ENCODE assay signal across 14 mouse cellular contexts in the genomic region with DNA sequence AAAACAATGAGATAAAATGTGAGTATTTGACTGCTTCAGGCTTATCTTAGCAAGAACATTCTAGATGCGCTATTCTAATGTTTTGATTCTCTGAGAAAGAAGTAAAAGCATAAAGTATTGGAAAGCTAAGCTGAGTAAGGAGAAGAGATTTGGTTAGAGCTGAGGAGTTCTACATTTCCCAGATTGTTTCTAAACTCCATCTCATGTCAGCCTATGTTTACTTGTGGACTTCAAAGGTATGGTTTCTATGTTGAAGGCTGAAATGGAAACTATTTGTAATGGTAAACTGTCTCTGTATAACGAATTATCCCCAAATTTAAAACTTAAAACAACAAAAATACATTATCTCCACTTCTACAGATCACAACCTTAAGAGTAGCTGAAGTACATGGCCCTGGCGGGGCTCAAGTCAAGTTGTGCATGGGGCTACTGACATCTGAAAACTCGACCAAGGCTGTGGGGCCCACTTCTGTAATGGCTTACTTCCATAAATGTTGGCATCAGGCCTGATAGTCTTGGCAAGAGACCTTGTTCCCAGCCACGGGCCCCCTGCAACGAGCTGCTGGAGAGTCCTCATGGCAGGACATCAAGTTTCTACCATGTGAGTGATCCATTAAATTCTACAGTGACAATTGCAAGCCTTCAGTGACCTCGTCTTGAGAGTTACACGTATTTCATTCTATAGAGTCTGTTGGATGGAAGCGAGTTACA.
DNase-seq lines count a peak whose midpoint lies in the region; ATAC-seq and TF ChIP-seq lines count a peak whose summit lies in the region.
"Had no signal": no experiment of that assay in that cellular context is flagged by ENCODE, and none has a peak within 500 bp of the region (broad histone marks: within the 10 kb centered on the region; RNA-seq: fewer than 3 reads in every experiment).

No protein-coding gene starts in this region.

- no peaks in the 10 kb centered on the region for H3K9me3 ChIP-seq in hindbrain, postnatal 0 days (ENCODE audit: low read length)
- no peaks in the 10 kb centered on the region for H3K9me3 ChIP-seq in hindbrain, embryonic 12.5 days (replicated peaks)
- H3K9me3 ChIP-seq: embryonic facial prominence, embryonic 12.5 days; liver, embryonic 12.5 days; midbrain, embryonic 10.5 days; neural tube, embryonic 12.5 days had no signal

- no peaks in the 10 kb centered on the region for H3K36me3 ChIP-seq in hindbrain, postnatal 0 days (ENCODE audit: insufficient read depth, low read length)
- no peaks in the 10 kb centered on the region for H3K36me3 ChIP-seq in hindbrain, embryonic 12.5 days
- H3K36me3 ChIP-seq: embryonic facial prominence, embryonic 12.5 days; liver, embryonic 12.5 days; midbrain, embryonic 10.5 days; neural tube, embryonic 12.5 days had no signal

- no peaks in the 10 kb centered on the region; the same call in 1 of the 2 replicates for H3K4me1 ChIP-seq in hindbrain, postnatal 0 days (ENCODE audit: insufficient read depth, low read length)
- H3K4me1 ChIP-seq in hindbrain, embryonic 12.5 days: no peaks in the 10 kb centered on the region; the same call in 1 of the 2 replicates
- H3K4me1 ChIP-seq: embryonic facial prominence, embryonic 12.5 days; liver, embryonic 12.5 days had no signal

- H3K9ac ChIP-seq in hindbrain, postnatal 0 days (replicated peaks; ENCODE audit: low read length): no peak overlapping the region
- H3K9ac ChIP-seq in hindbrain, embryonic 12.5 days: no peak overlapping the region
- H3K9ac ChIP-seq: embryonic facial prominence, embryonic 12.5 days; liver, embryonic 12.5 days; neural tube, embryonic 12.5 days had no signal

- no peak overlapping the region for H3K27ac ChIP-seq in hindbrain, postnatal 0 days
- H3K27ac ChIP-seq in hindbrain, embryonic 12.5 days: no peak overlapping the region
- H3K27ac ChIP-seq: embryonic facial prominence, embryonic 12.5 days; liver, embryonic 12.5 days; midbrain, embryonic 10.5 days; neural tube, embryonic 12.5 days had no signal

- DNase-seq in hindbrain, postnatal 0 days (ENCODE audit: low spot score): peak; percentile 68
- peak; percentile 75 to 85 for DNase-seq in cerebellum, adult 18-20 months
- DNase-seq in cerebellum, postnatal 25 days: peak; percentile 71 to 75
- peak; percentile 81 for DNase-seq in lung, postnatal 10 days
- DNase-seq in liver: no peak
- DNase-seq in B cell, adult 2 months: no peak
- DNase-seq: kidney, adult 18-20 months; layer of hippocampus, adult 9-11 months; thymus, postnatal 14 days had no signal

- H3K27me3 ChIP-seq in hindbrain, postnatal 0 days (ENCODE audit: insufficient read depth, low read length): no peaks in the 10 kb centered on the region
- no peaks in the 10 kb centered on the region for H3K27me3 ChIP-seq in hindbrain, embryonic 12.5 days
- H3K27me3 ChIP-seq: embryonic facial prominence, embryonic 12.5 days; liver, embryonic 12.5 days; neural tube, embryonic 12.5 days had no signal

- H3K4me2 ChIP-seq in hindbrain, postnatal 0 days (ENCODE audit: low read depth, low read length): no peak overlapping the region
- H3K4me2 ChIP-seq in hindbrain, embryonic 12.5 days (replicated peaks): no peak overlapping the region
- H3K4me2 ChIP-seq: embryonic facial prominence, embryonic 12.5 days; liver, embryonic 12.5 days; neural tube, embryonic 12.5 days had no signal

- no peak for ATAC-seq in hindbrain, postnatal 0 days
- ATAC-seq in hindbrain, embryonic 12.5 days (ENCODE audit: low FRiP score): no peak
- ATAC-seq: liver, embryonic 12.5 days had no signal

- 52% methylated on average over 9 of the region's 9 CpGs for WGBS in hindbrain, postnatal 0 days
- WGBS in hindbrain, embryonic 12.5 days: 81% methylated on average over 9 of the region's 9 CpGs

- no peak for TF ChIP-seq CTCF in hindbrain, postnatal 0 days (IDR thresholded peaks at IDR 0.05; ENCODE audit: low read depth)

- no peak overlapping the region for H3K4me3 ChIP-seq in hindbrain, postnatal 0 days (ENCODE audit: low read length)
- no peak overlapping the region for H3K4me3 ChIP-seq in hindbrain, embryonic 12.5 days
- H3K4me3 ChIP-seq: embryonic facial prominence, embryonic 12.5 days; liver, embryonic 12.5 days; midbrain, embryonic 10.5 days; neural tube, embryonic 12.5 days had no signal

Comparison
In these comparisons a context has a peak if more than half of its experiments do, and no peak if none do; other contexts are left out.
1. DNase-seq: peak in hindbrain, postnatal 0 days (single experiment), cerebellum, adult 18-20 months (2 of 2), cerebellum, postnatal 25 days (2 of 2) and lung, postnatal 10 days (single experiment); none in liver (single experiment) and B cell, adult 2 months (0 of 2).